Mouse (Mus musculus) spleen, adult 12 weeks (tissue): ENCODE data around the gene Lrrc7.
"Not testable (repeated sequence)": the region's sequence is repeated elsewhere in the genome, so short reads cannot be mapped to it uniquely, and the experiment has no call there.

Source experiments
- DNase-seq: peaks from one replicate; pipeline ENCODE4 v3.0.0; 2022; ENCODE audit warnings: low spot score

Lrrc7 gene

GRCm38 (mm10) chr3:158168454-158168853 lies 393.6 kb downstream of the Lrrc7 start:
- DNase-seq, result no peak

- DNase-seq, result no peak
Observed at GRCm38 (mm10) chr3:158165004-158165403, 397.0 kb downstream of the Lrrc7 start.

GRCm38 (mm10) chr3:158164452-158164851 lies 397.6 kb downstream of the Lrrc7 start:
- DNase-seq, result no peak

GRCm38 (mm10) chr3:158163127-158163526 lies 398.9 kb downstream of the Lrrc7 start:
- no peak for DNase-seq

- no peak for DNase-seq
Observed at GRCm38 (mm10) chr3:158161924-158162490, 400.0 kb downstream of the Lrrc7 start.

GRCm38 (mm10) chr3:158155515-158156286 lies 406.3 kb downstream of the Lrrc7 start:
- DNase-seq, result no peak

- DNase-seq, result no peak
Observed at GRCm38 (mm10) chr3:158154134-158154533, 407.9 kb downstream of the Lrrc7 start.

- DNase-seq, result no peak
Observed at GRCm38 (mm10) chr3:158148998-158149397, 413.0 kb downstream of the Lrrc7 start.

GRCm38 (mm10) chr3:158140629-158141028 lies 421.4 kb downstream of the Lrrc7 start:
- DNase-seq, result no peak

- no peak for DNase-seq
Observed at GRCm38 (mm10) chr3:158137796-158138195, 424.2 kb downstream of the Lrrc7 start.

- no peak for DNase-seq
Observed at GRCm38 (mm10) chr3:158131672-158132071, 430.3 kb downstream of the Lrrc7 start.

- no peak for DNase-seq
Observed at GRCm38 (mm10) chr3:158131233-158131632, 430.8 kb downstream of the Lrrc7 start.

GRCm38 (mm10) chr3:158122899-158123298 lies 439.1 kb downstream of the Lrrc7 start:
- DNase-seq, result no peak

- no peak for DNase-seq
Observed at GRCm38 (mm10) chr3:158105260-158105659, 456.8 kb downstream of the Lrrc7 start.

GRCm38 (mm10) chr3:158103467-158103866 lies 458.6 kb downstream of the Lrrc7 start:
- no peak for DNase-seq

- DNase-seq, result not testable (repeated sequence)
Observed at GRCm38 (mm10) chr3:158102530-158102929, 459.5 kb downstream of the Lrrc7 start.

GRCm38 (mm10) chr3:158102043-158102442 lies 460.0 kb downstream of the Lrrc7 start:
- not testable (repeated sequence) for DNase-seq

GRCm38 (mm10) chr3:158093919-158094318 lies 468.1 kb downstream of the Lrrc7 start:
- DNase-seq, result no peak

- no peak for DNase-seq
Observed at GRCm38 (mm10) chr3:158091601-158092000, 470.4 kb downstream of the Lrrc7 start.

GRCm38 (mm10) chr3:158077828-158078227 lies 484.2 kb downstream of the Lrrc7 start:
- no peak for DNase-seq

- DNase-seq, result no peak
Observed at GRCm38 (mm10) chr3:158077380-158077772, 484.6 kb downstream of the Lrrc7 start.

- DNase-seq, result no peak
Observed at GRCm38 (mm10) chr3:158076685-158077379, 485.2 kb downstream of the Lrrc7 start.

- DNase-seq, result no peak
Observed at GRCm38 (mm10) chr3:158075004-158075403, 487.0 kb downstream of the Lrrc7 start.
